Mouse (Mus musculus) heart, postnatal 0 days (tissue): Measurements from ENCODE around the gene Serpinf2.

Source experiments
- CTCF ChIP-seq: IDR thresholded peaks from 2 replicates; pipeline ENCODE4 v1.5.1; 2016; ENCODE audit warnings: antibody characterized with exemption, control low read depth, low read depth
- EP300 ChIP-seq: IDR thresholded peaks from 2 replicates; pipeline ENCODE4 v1.6.1; 2016; ENCODE audit warnings: antibody characterized with exemption, low read depth

GRCm38 (mm10) chr11:75402271-75402690, 37.1 kb downstream of the Serpinf2 start:
- TF ChIP-seq CTCF (peak; percentile 82), EP300 (no peak)
